ENCODE assay signal across 8 mouse cellular contexts in genomic region chr2:84636231-84636741, GRCm38 (mm10). TPM values are rescaled to one million over a fixed set of nuclear protein-coding genes. Genes with fewer than 3 reads are reported as not detected.
A peak's percentile ranks its signal among the peaks of the same experiment; 100 is the strongest.
DNase-seq lines count a peak whose midpoint lies in the region; ATAC-seq and TF ChIP-seq lines count a peak whose summit lies in the region.

No protein-coding gene starts in this region.

- ATAC-seq in forebrain, embryonic 11.5 days (replicated peaks; ENCODE audit: low FRiP score) = no peak
- no peak for ATAC-seq in hindbrain, postnatal 0 days
- no peak for ATAC-seq in liver, embryonic 12.5 days
- peak; percentile 9; the same call in 1 of the 2 replicates for ATAC-seq in neural tube, embryonic 12.5 days (ENCODE audit: low FRiP score, low read depth)
- no peak for ATAC-seq in monocyte, adult 5-6 weeks (replicated peaks; ENCODE audit: insufficient number of reproducible peaks, low FRiP score, low TSS enrichment, poor library complexity, severe bottlenecking)

- no peak for TF ChIP-seq CTCF in hindbrain, postnatal 0 days (IDR thresholded peaks at IDR 0.05; ENCODE audit: low read depth)

- 40% methylated on average over 8 of the region's 8 CpGs for WGBS in forebrain, embryonic 11.5 days
- 12% methylated on average over 8 of the region's 8 CpGs for WGBS in hindbrain, postnatal 0 days
- WGBS in liver, embryonic 12.5 days (ENCODE audit: insufficient replicate concordance) = 35% methylated on average over 8 of the region's 8 CpGs
- WGBS in neural tube, embryonic 12.5 days = 12% methylated on average over 8 of the region's 8 CpGs

- H3K9me3 ChIP-seq in forebrain, embryonic 11.5 days (ENCODE audit: control insufficient read depth, low read length) = no peaks in the 10 kb centered on the region
- no peaks in the 10 kb centered on the region for H3K9me3 ChIP-seq in hindbrain, postnatal 0 days (ENCODE audit: low read length)
- H3K9me3 ChIP-seq in liver, embryonic 12.5 days (replicated peaks) = no peaks in the 10 kb centered on the region
- H3K9me3 ChIP-seq in neural tube, embryonic 12.5 days = no peaks in the 10 kb centered on the region

- H3K4me2 ChIP-seq in forebrain, embryonic 11.5 days (ENCODE audit: low read depth, low read length, severe bottlenecking) = no peak overlapping the region
- H3K4me2 ChIP-seq in hindbrain, postnatal 0 days (ENCODE audit: low read depth, low read length) = peak overlapping the region; percentile 30
- H3K4me2 ChIP-seq in liver, embryonic 12.5 days = peak overlapping the region; percentile 43
- peak overlapping the region; percentile 37 for H3K4me2 ChIP-seq in neural tube, embryonic 12.5 days (replicated peaks)

- H3K9ac ChIP-seq in forebrain, embryonic 11.5 days (ENCODE audit: low read length) = no peak overlapping the region
- no peak overlapping the region for H3K9ac ChIP-seq in hindbrain, postnatal 0 days (replicated peaks; ENCODE audit: low read length)
- no peak overlapping the region; the same call in 1 of the 2 replicates for H3K9ac ChIP-seq in liver, embryonic 12.5 days
- H3K9ac ChIP-seq in neural tube, embryonic 12.5 days = no peak overlapping the region

- H3K27ac ChIP-seq in brown adipose tissue, adult 24 weeks (replicated peaks; ENCODE audit: low read depth, low read length) = peak overlapping the region; percentile 96
- peak overlapping the region; percentile 86 for H3K27ac ChIP-seq in forebrain, embryonic 11.5 days (ENCODE audit: low read depth, low read length)
- peak overlapping the region; percentile 81 for H3K27ac ChIP-seq in hindbrain, postnatal 0 days
- peak overlapping the region; percentile 72 for H3K27ac ChIP-seq in liver, embryonic 12.5 days
- peak overlapping the region; percentile 61 for H3K27ac ChIP-seq in neural tube, embryonic 12.5 days

- peaks cover 46% of the 10 kb centered on the region for H3K4me1 ChIP-seq in brown adipose tissue, adult 24 weeks (ENCODE audit: control insufficient read depth, insufficient read depth, insufficient read length, low read length)
- H3K4me1 ChIP-seq in forebrain, embryonic 11.5 days (replicated peaks; ENCODE audit: control insufficient read depth, insufficient read depth, low read length) = peaks cover 24% of the 10 kb centered on the region
- peaks cover 33% of the 10 kb centered on the region for H3K4me1 ChIP-seq in hindbrain, postnatal 0 days (ENCODE audit: insufficient read depth, low read length)
- peaks cover 93% of the 10 kb centered on the region for H3K4me1 ChIP-seq in liver, embryonic 12.5 days
- H3K4me1 ChIP-seq in neural tube, embryonic 12.5 days = peaks cover 48% of the 10 kb centered on the region

- peak overlapping the region; percentile 42 for H3K4me3 ChIP-seq in brown adipose tissue, adult 24 weeks (ENCODE audit: insufficient read depth, low read depth, low read length)
- no peak overlapping the region for H3K4me3 ChIP-seq in forebrain, embryonic 11.5 days (ENCODE audit: low read depth, low read length)
- H3K4me3 ChIP-seq in hindbrain, postnatal 0 days (ENCODE audit: low read length) = no peak overlapping the region
- H3K4me3 ChIP-seq in liver, embryonic 12.5 days = no peak overlapping the region
- no peak overlapping the region for H3K4me3 ChIP-seq in neural tube, embryonic 12.5 days

- no peak for DNase-seq in forebrain, embryonic 11.5 days (ENCODE audit: low spot score)
- DNase-seq in hindbrain, postnatal 0 days (ENCODE audit: low spot score) = no peak
- DNase-seq in right cerebral cortex, postnatal 4 days = no peak
- no peak for DNase-seq in c-Kit-positive CD71-positive TER-119-positive erythroid progenitor cells, embryonic 14.5 days (ENCODE audit: low spot score)

- H3K27me3 ChIP-seq in forebrain, embryonic 11.5 days (ENCODE audit: control insufficient read depth, insufficient read depth, low read length) = no peaks in the 10 kb centered on the region
- no peaks in the 10 kb centered on the region for H3K27me3 ChIP-seq in hindbrain, postnatal 0 days (ENCODE audit: insufficient read depth, low read length)
- H3K27me3 ChIP-seq in liver, embryonic 12.5 days (replicated peaks) = no peaks in the 10 kb centered on the region
- no peaks in the 10 kb centered on the region for H3K27me3 ChIP-seq in neural tube, embryonic 12.5 days (replicated peaks)

- no peaks in the 10 kb centered on the region for H3K36me3 ChIP-seq in forebrain, embryonic 11.5 days (ENCODE audit: control insufficient read depth, insufficient read depth, low read length)
- no peaks in the 10 kb centered on the region for H3K36me3 ChIP-seq in hindbrain, postnatal 0 days (ENCODE audit: insufficient read depth, low read length)
- H3K36me3 ChIP-seq in liver, embryonic 12.5 days = no peaks in the 10 kb centered on the region
- no peaks in the 10 kb centered on the region for H3K36me3 ChIP-seq in neural tube, embryonic 12.5 days

RNA-seq across cellular contexts. Expression of gene Ctnnd1, which starts 14.3 kb away (rescaled TPM):
- 32.5 and 35.3 TPM in 2 replicates for polyA plus RNA-seq in brown adipose tissue, adult 24 weeks (2012; ENCODE audit: insufficient read depth, insufficient read length, missing spikeins)
- polyA plus RNA-seq in forebrain, embryonic 11.5 days (2014; fragmentation: Nextera tagmentation; extraction: Ambion mirVana) = 33.4 and 36.2 TPM in 2 replicates
- 75.7 and 86.5 TPM in 2 replicates for total RNA-seq in hindbrain, postnatal 0 days (2014; rRNA removed)
- polyA plus RNA-seq in hindbrain, postnatal 0 days (2015; fragmentation: Nextera tagmentation; extraction: Ambion mirVana) = 12.7 and 15.8 TPM in 2 replicates
- polyA plus RNA-seq in liver, embryonic 12.5 days (2016; fragmentation: Nextera tagmentation; extraction: Ambion mirVana) = 18.6 and 20.5 TPM in 2 replicates
- 44.3 and 50.4 TPM in 2 replicates for polyA plus RNA-seq in neural tube, embryonic 12.5 days (2016; fragmentation: Nextera tagmentation; extraction: Ambion mirVana)
- 7.9 to 20.7 TPM (median 8.5 TPM) in 3 replicates for total RNA-seq in monocyte, adult 5-6 weeks (2017)

RNA-seq across cellular contexts. Expression of gene Btbd18, which starts 22.6 kb away (rescaled TPM):
- polyA plus RNA-seq in brown adipose tissue, adult 24 weeks (2012; ENCODE audit: insufficient read depth, insufficient read length, missing spikeins) = not detected in 2 replicates
- polyA plus RNA-seq in forebrain, embryonic 11.5 days (2014; fragmentation: Nextera tagmentation; extraction: Ambion mirVana) = 0.36 and 0.77 TPM in 2 replicates
- total RNA-seq in hindbrain, postnatal 0 days (2014; rRNA removed) = not detected in 2 replicates
- 0.50 and 0.68 TPM in 2 replicates for polyA plus RNA-seq in hindbrain, postnatal 0 days (2015; fragmentation: Nextera tagmentation; extraction: Ambion mirVana)
- polyA plus RNA-seq in liver, embryonic 12.5 days (2016; fragmentation: Nextera tagmentation; extraction: Ambion mirVana) = 0.04 and 0.10 TPM in 2 replicates
- 0.27 and 0.43 TPM in 2 replicates for polyA plus RNA-seq in neural tube, embryonic 12.5 days (2016; fragmentation: Nextera tagmentation; extraction: Ambion mirVana)
- total RNA-seq in monocyte, adult 5-6 weeks (2017) = not detected in 3 replicates

RNA-seq across cellular contexts. Expression of gene Selenoh, which starts 34.3 kb away (rescaled TPM):
- polyA plus RNA-seq in brown adipose tissue, adult 24 weeks (2012; ENCODE audit: insufficient read depth, insufficient read length, missing spikeins) = 27.5 and 33.4 TPM in 2 replicates
- polyA plus RNA-seq in forebrain, embryonic 11.5 days (2014; fragmentation: Nextera tagmentation; extraction: Ambion mirVana) = 494 and 502 TPM in 2 replicates
- total RNA-seq in hindbrain, postnatal 0 days (2014; rRNA removed) = 271 and 302 TPM in 2 replicates
- polyA plus RNA-seq in hindbrain, postnatal 0 days (2015; fragmentation: Nextera tagmentation; extraction: Ambion mirVana) = 247 and 248 TPM in 2 replicates
- 163 and 165 TPM in 2 replicates for polyA plus RNA-seq in liver, embryonic 12.5 days (2016; fragmentation: Nextera tagmentation; extraction: Ambion mirVana)
- polyA plus RNA-seq in neural tube, embryonic 12.5 days (2016; fragmentation: Nextera tagmentation; extraction: Ambion mirVana) = 306 and 312 TPM in 2 replicates
- 34.9 to 47.7 TPM (median 37.5 TPM) in 3 replicates for total RNA-seq in monocyte, adult 5-6 weeks (2017)

RNA-seq across cellular contexts. Expression of gene Gm28635, which starts 41.6 kb away (rescaled TPM):
- polyA plus RNA-seq in brown adipose tissue, adult 24 weeks (2012; ENCODE audit: insufficient read depth, insufficient read length, missing spikeins) = not detected in 2 replicates
- not detected in 2 replicates for polyA plus RNA-seq in forebrain, embryonic 11.5 days (2014; fragmentation: Nextera tagmentation; extraction: Ambion mirVana)
- not detected in 2 replicates for total RNA-seq in hindbrain, postnatal 0 days (2014; rRNA removed)
- polyA plus RNA-seq in hindbrain, postnatal 0 days (2015; fragmentation: Nextera tagmentation; extraction: Ambion mirVana) = not detected in 2 replicates
- polyA plus RNA-seq in liver, embryonic 12.5 days (2016; fragmentation: Nextera tagmentation; extraction: Ambion mirVana) = not detected in 2 replicates
- polyA plus RNA-seq in neural tube, embryonic 12.5 days (2016; fragmentation: Nextera tagmentation; extraction: Ambion mirVana) = not detected in 2 replicates
- 4.1 TPM in 1 of 3 replicates, not detected in the others for total RNA-seq in monocyte, adult 5-6 weeks (2017)

RNA-seq across cellular contexts. Expression of gene Med19, which starts 41.9 kb away (rescaled TPM):
- polyA plus RNA-seq in brown adipose tissue, adult 24 weeks (2012; ENCODE audit: insufficient read depth, insufficient read length, missing spikeins) = 11.5 and 13.0 TPM in 2 replicates
- 68.3 and 69.2 TPM in 2 replicates for polyA plus RNA-seq in forebrain, embryonic 11.5 days (2014; fragmentation: Nextera tagmentation; extraction: Ambion mirVana)
- total RNA-seq in hindbrain, postnatal 0 days (2014; rRNA removed) = 31.4 and 31.6 TPM in 2 replicates
- polyA plus RNA-seq in hindbrain, postnatal 0 days (2015; fragmentation: Nextera tagmentation; extraction: Ambion mirVana) = 47.4 and 47.5 TPM in 2 replicates
- polyA plus RNA-seq in liver, embryonic 12.5 days (2016; fragmentation: Nextera tagmentation; extraction: Ambion mirVana) = 27.2 and 28.1 TPM in 2 replicates
- 50.4 and 50.5 TPM in 2 replicates for polyA plus RNA-seq in neural tube, embryonic 12.5 days (2016; fragmentation: Nextera tagmentation; extraction: Ambion mirVana)
- 10.5 to 19.9 TPM (median 11.5 TPM) in 3 replicates for total RNA-seq in monocyte, adult 5-6 weeks (2017)
